Mouse (Mus musculus) lung, adult 2 months (tissue): Measurements from ENCODE around the gene Kncn. TPM values are rescaled to one million over a fixed set of nuclear protein-coding genes. Genes with fewer than 3 reads are reported as not detected.

Source experiments
- DNase-seq: peaks from one replicate; pipeline ENCODE4 v3.0.0; 2022
- H3K4me1 ChIP-seq: fragments of 200-500 bp; 2 replicates; pipeline ENCODE4 v1.6.1; 2011; ENCODE audit warnings: low read length; ENCODE audit not compliant: control insufficient read depth, insufficient read depth
- H3K4me3 ChIP-seq: fragments of 200-500 bp; replicated peaks from 2 replicates; pipeline ENCODE3; 2011; ENCODE audit warnings: low read depth, mild to moderate bottlenecking, control low read depth, low read length; ENCODE audit errors: extremely low read depth
- CTCF ChIP-seq: fragments of 200-500 bp; IDR thresholded peaks from 2 replicates; pipeline ENCODE4 v1.5.1; 2011; ENCODE audit warnings: mild to moderate bottlenecking, low read length, control low read depth; ENCODE audit not compliant: insufficient read depth
- POLR2A ChIP-seq: fragments of 200-500 bp; IDR thresholded peaks from 2 replicates; pipeline ENCODE4 v1.6.1; 2011; ENCODE audit warnings: low read depth, mild to moderate bottlenecking, control low read depth, low read length, borderline replicate concordance; ENCODE audit errors: extremely low read depth
- WGBS: fragments of 180-500 bp; shearing (Covaris S2); methylation state at CpG from one replicate; pipeline ENCODE4 v1.1.7; 2018; 5-methylcytosine and 5-hydroxymethylcytosine counted together
- polyA plus RNA-seq: library from polyadenylated mRNA; depleted of rRNA; stranded (reverse); fragments of >200 nt; gene quantifications from 2 replicates; pipeline ENCODE4 v1.2.3, GENCODE M21; 2012

Kncn gene
- polyA plus RNA-seq, 1 experiment = not detected

GRCm38 (mm10) chr4:115869512-115870210, 14.5 kb upstream of the Kncn start:
- 65% methylated on average over 16 of the region's 16 CpGs for WGBS
- TF ChIP-seq CTCF = no peak
- TF ChIP-seq POLR2A = no peak
- H3K4me1 ChIP-seq = no peaks in the 10 kb centered on the region
- H3K4me3 ChIP-seq = no peak overlapping the region
- no peak for DNase-seq

DNA sequence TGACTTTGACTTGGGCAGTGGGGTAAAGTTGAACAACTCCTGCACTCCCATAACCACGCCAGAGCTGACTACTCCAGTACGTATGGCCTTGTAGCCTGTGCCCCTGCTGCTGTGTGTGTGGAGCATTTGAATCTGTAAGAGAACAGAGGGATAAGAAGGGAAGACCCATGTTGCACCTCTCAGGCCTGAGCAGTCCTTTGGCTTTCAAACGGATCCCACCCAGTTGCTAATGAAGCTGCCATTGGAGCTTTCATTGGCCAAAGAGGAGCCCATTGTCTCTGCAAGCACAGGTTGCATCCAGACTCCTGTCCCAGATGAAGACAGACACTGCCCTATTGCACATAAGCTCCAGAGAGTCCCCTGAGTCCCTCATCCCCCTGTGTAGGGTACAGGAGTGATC, 11.0 kb upstream of the Kncn start:
- H3K4me3 ChIP-seq = no peak overlapping the region
- 90% methylated on average over 3 of the region's 3 CpGs for WGBS
- no peak for DNase-seq
- TF ChIP-seq CTCF (no peak), POLR2A (no peak)
- H3K4me1 ChIP-seq = no peaks in the 10 kb centered on the region

GRCm38 (mm10) chr4:115878216-115878678, 6.0 kb upstream of the Kncn start:
- H3K4me3 ChIP-seq = no peak overlapping the region
- WGBS = 21% methylated on average over 11 of the region's 11 CpGs
- TF ChIP-seq CTCF (no peak), POLR2A (no peak)
- DNase-seq = no peak
- H3K4me1 ChIP-seq = no peaks in the 10 kb centered on the region

GRCm38 (mm10) chr4:115878828-115879227, 5.4 kb upstream of the Kncn start:
- H3K4me1 ChIP-seq = no peaks in the 10 kb centered on the region
- DNase-seq = no peak
- TF ChIP-seq CTCF (no peak), POLR2A (no peak)
- no peak overlapping the region for H3K4me3 ChIP-seq
- WGBS = 61% methylated on average over 9 of the region's 9 CpGs

- WGBS = 17% methylated on average over 1 of the region's 1 CpGs
- Histone ChIP-seq H3K4me3 (no peak overlapping the region), H3K4me1 (no peaks in the 10 kb centered on the region)
- TF ChIP-seq CTCF = no peak
- TF ChIP-seq POLR2A = no peak
- DNase-seq = no peak
Measured at GRCm38 (mm10) chr4:115881183-115881582, 3.0 kb upstream of the Kncn start.

DNA sequence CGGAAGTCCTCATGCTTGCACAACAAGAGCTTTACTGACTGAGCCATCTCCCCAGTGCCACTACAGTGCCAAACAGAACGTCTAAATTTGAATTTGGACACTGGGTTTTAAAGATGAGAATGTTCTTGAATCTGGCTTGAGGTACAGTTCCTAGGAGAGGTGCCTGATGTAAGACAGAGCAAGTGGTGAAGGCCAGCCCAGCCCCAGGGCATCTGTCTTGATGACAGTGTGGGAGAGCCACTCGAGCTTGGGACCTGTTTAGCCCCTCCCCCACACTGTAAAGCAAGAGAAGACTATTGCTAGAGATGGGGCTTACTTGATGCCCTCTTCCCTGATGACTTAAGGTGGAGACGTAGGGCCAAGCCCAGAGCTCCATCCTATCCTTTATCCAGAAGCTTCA, 2.0 kb upstream of the Kncn start:
- H3K4me3 ChIP-seq = no peak overlapping the region
- no peaks in the 10 kb centered on the region for H3K4me1 ChIP-seq
- DNase-seq = no peak
- TF ChIP-seq POLR2A = no peak
- no peak for TF ChIP-seq CTCF
- WGBS = 42% methylated on average over 4 of the region's 4 CpGs

GRCm38 (mm10) chr4:115885846-115886245, 1.6 kb downstream of the Kncn start:
- Histone ChIP-seq H3K4me1 (peaks cover 4% of the 10 kb centered on the region), H3K4me3 (no peak overlapping the region)
- no peak for TF ChIP-seq CTCF
- TF ChIP-seq POLR2A = no peak
- no peak for DNase-seq
- 75% methylated on average over 3 of the region's 3 CpGs for WGBS

DNA sequence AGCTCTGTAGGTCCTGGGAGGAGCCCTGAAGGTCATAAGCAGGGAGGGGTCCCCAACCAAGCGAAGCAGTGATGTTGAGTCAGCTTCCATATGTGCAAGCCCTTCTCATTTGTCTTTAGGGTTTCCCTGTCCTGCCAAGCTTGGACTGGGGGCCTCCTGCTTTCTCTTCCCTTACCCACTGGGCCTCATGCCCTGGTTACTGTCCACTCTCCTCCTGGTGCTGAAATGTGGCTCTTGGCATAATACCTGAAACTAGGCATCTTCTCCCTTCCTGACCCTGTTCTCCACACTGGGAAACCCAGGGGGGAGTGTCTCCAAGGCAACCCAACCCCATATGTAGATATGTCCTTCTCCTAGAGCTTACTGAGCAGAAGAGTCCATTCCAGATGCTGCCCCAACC, 2.7 kb downstream of the Kncn start:
- TF ChIP-seq POLR2A = no peak
- TF ChIP-seq CTCF = no peak
- no peak for DNase-seq
- 39% methylated on average over 1 of the region's 1 CpGs for WGBS
- no peak overlapping the region for H3K4me3 ChIP-seq
- H3K4me1 ChIP-seq = peaks cover 4% of the 10 kb centered on the region

DNA sequence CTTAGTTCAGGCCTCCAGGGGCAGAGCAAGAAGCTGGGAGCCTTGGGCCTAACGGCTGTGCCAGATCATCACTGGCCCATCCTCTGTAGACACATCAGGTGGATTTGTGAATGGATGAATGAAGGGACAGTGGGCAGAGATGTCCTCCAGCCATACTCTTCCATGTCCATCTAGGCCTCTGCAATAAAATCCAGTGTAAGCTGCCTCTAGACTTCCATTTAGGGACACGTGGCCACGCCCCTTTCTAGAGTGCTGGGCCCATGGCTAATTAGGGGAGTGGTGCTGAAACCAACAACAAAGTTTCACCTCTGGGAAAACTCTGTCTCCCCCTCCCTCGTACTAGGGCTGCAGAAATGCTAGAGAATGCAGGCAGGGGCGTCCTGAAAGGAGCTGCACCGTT, 5.9 kb downstream of the Kncn start:
- WGBS = 14% methylated on average over 6 of the region's 6 CpGs
- Histone ChIP-seq H3K4me3 (peak overlapping the region; percentile 24), H3K4me1 (peaks cover 4% of the 10 kb centered on the region)
- no peak for TF ChIP-seq POLR2A
- no peak for TF ChIP-seq CTCF
- no peak for DNase-seq

- 1% methylated on average over 31 of the region's 31 CpGs for WGBS
- no peak for DNase-seq
- Histone ChIP-seq H3K4me1 (peaks cover 4% of the 10 kb centered on the region), H3K4me3 (peak within 1 kb of the TSS; percentile 24)
- TF ChIP-seq CTCF = no peak
- TF ChIP-seq POLR2A = no peak
Measured at GRCm38 (mm10) chr4:115890553-115890952, 6.4 kb downstream of the Kncn start, which contains the start of gene 6430628N08Rik. Gene 6430628N08Rik (plus strand): TSS chr4:115890665.
